Mouse (Mus musculus) kidney, embryonic 16.5 days (tissue): ENCODE measurements at regions not wholly inside any gene's neighbourhood (a gene's known extent, or its start where the extent isn't known, plus 50 kb on each side); places are given as distances from the start of the nearest gene placed in this dataset.

Experiments
- ATAC-seq: fragments of 200-750 bp; cut with Nextera tagmentation; 2 replicates; pipeline ENCODE4 v1.8.0; 2017; ENCODE audit warnings: moderate TSS enrichment; ENCODE audit not compliant: low FRiP score, low TSS enrichment
- H3K27ac ChIP-seq: fragments of 300-500 bp; sonication (generic); 2 replicates; pipeline ENCODE4 v1.5.1; 2014; ENCODE audit warnings: low read length
- H3K27me3 ChIP-seq: fragments of 300-500 bp; sonication (generic); 2 replicates; pipeline ENCODE4 v1.6.1; 2014; ENCODE audit warnings: low read length, control low read depth, mixed read lengths; ENCODE audit not compliant: insufficient read depth
- H3K36me3 ChIP-seq: fragments of 300-500 bp; sonication (generic); 2 replicates; pipeline ENCODE4 v1.6.1; 2014; ENCODE audit warnings: low read length, control low read depth, mixed read lengths; ENCODE audit not compliant: insufficient read depth
- H3K4me1 ChIP-seq: fragments of 300-500 bp; sonication (generic); 2 replicates; pipeline ENCODE4 v1.6.1; 2014; ENCODE audit warnings: low read length, control low read depth, mixed read lengths; ENCODE audit not compliant: insufficient read depth
- H3K4me2 ChIP-seq: fragments of 300-500 bp; sonication (generic); replicated peaks from 2 replicates; pipeline ENCODE4 v1.6.1; 2014; ENCODE audit warnings: low read depth, low read length
- H3K4me3 ChIP-seq: fragments of 300-500 bp; sonication (generic); 2 replicates; pipeline ENCODE4 v1.5.1; 2014; ENCODE audit warnings: mild to moderate bottlenecking, low read length
- H3K9ac ChIP-seq: fragments of 300-500 bp; sonication (generic); replicated peaks from 2 replicates; pipeline ENCODE4 v1.6.1; 2014; ENCODE audit warnings: low read length
- H3K9me3 ChIP-seq: fragments of 300-500 bp; sonication (generic); 2 replicates; pipeline ENCODE4 v1.6.1; 2016; ENCODE audit warnings: low read length, control low read depth
- WGBS: fragments of 180-500 bp; shearing (Covaris S2); extraction: QIAGEN DNeasy Blood & Tissue Kit; methylation state at CpG from one replicate; pipeline ENCODE4 v1.1.7; 2014; 5-methylcytosine and 5-hydroxymethylcytosine counted together

DNA sequence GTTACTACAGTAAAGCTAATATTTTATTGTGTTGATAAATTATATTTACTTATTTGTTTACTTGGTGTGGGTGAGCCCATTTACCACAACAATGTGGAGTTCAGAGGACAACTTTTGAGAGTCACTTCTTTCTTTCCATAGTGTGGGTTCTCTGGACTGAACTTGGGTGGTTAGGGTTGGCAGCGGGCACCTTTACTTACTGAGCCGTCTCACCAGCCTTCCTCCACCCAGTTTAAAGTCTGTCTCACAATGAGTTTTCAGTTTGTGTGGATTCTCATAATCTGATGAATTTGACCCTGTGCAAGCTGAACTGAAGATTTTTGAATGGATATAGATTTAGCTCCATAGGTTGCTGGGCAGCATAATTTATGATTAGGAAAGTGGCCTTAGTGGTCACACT is 53.5 kb upstream of the Pth start:
- H3K4me3 ChIP-seq = no peak overlapping the region
- no peaks in the 10 kb centered on the region for H3K9me3 ChIP-seq
- no peak for ATAC-seq
- H3K9ac ChIP-seq = no peak overlapping the region
- no peaks in the 10 kb centered on the region for H3K4me1 ChIP-seq
- H3K4me2 ChIP-seq = no peak overlapping the region
- H3K27ac ChIP-seq = no peak overlapping the region
- no peaks in the 10 kb centered on the region for H3K27me3 ChIP-seq
- WGBS = 95% methylated on average over 2 of the region's 2 CpGs
- no peaks in the 10 kb centered on the region for H3K36me3 ChIP-seq

GRCm38 (mm10) chr7:113443566-113443965 is 55.2 kb upstream of the Pth start:
- Histone ChIP-seq H3K27me3 (no peaks in the 10 kb centered on the region), H3K27ac (no peak overlapping the region), H3K4me1 (no peaks in the 10 kb centered on the region), H3K9ac (no peak overlapping the region), H3K4me3 (no peak overlapping the region), H3K9me3 (no peaks in the 10 kb centered on the region), H3K36me3 (no peaks in the 10 kb centered on the region), H3K4me2 (no peak overlapping the region)
- no peak for ATAC-seq
- WGBS = 69% methylated on average over 3 of the region's 3 CpGs

GRCm38 (mm10) chr7:113444991-113445390 is 56.6 kb upstream of the Pth start:
- no peak overlapping the region for H3K9ac ChIP-seq
- no peak overlapping the region for H3K27ac ChIP-seq
- no peak overlapping the region for H3K4me2 ChIP-seq
- WGBS = 59% methylated on average over 2 of the region's 2 CpGs
- no peak for ATAC-seq
- H3K36me3 ChIP-seq = no peaks in the 10 kb centered on the region
- no peaks in the 10 kb centered on the region for H3K4me1 ChIP-seq
- no peaks in the 10 kb centered on the region for H3K9me3 ChIP-seq
- no peak overlapping the region for H3K4me3 ChIP-seq
- no peaks in the 10 kb centered on the region for H3K27me3 ChIP-seq

DNA sequence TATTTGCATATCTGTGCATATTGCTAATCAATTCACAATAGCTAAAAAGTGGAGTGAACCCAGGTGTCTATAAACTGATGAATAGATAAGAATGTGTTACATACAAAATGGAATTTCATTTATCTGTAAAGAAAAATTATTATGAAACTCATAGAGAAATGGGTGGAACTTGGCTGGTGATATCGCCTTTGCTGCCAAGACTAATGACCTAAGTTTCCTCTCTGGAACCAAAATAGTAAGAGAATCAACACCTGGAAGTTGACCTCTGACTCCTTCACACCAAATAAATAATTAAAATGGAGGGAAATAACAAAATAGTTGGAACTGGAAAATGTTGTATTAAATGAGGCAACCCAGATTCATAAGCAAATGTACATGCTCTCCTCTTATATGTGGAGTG is 53.2 kb upstream of the Far1 start:
- Histone ChIP-seq H3K4me3 (no peak overlapping the region), H3K4me2 (no peak overlapping the region), H3K9ac (no peak overlapping the region), H3K4me1 (no peaks in the 10 kb centered on the region), H3K27me3 (no peaks in the 10 kb centered on the region), H3K36me3 (no peaks in the 10 kb centered on the region), H3K27ac (no peak overlapping the region), H3K9me3 (no peaks in the 10 kb centered on the region)
- WGBS = 79% methylated on average over 1 of the region's 1 CpGs
- ATAC-seq = no peak

- no peak overlapping the region for H3K4me3 ChIP-seq
- no peaks in the 10 kb centered on the region for H3K36me3 ChIP-seq
- H3K4me1 ChIP-seq = no peaks in the 10 kb centered on the region
- no peaks in the 10 kb centered on the region for H3K9me3 ChIP-seq
- no peaks in the 10 kb centered on the region for H3K27me3 ChIP-seq
- ATAC-seq = no peak
- 54% methylated on average over 1 of the region's 1 CpGs for WGBS
- H3K9ac ChIP-seq = no peak overlapping the region
- peak overlapping the region; percentile 28; the same call in 1 of the 2 replicates for H3K27ac ChIP-seq
- no peak overlapping the region for H3K4me2 ChIP-seq
Observed at GRCm38 (mm10) chr7:113462286-113462685, 51.3 kb upstream of the Far1 start.
